Mouse (Mus musculus) brain, embryonic 14.5 days (tissue): ENCODE measurements around the gene Rhod.

ENCODE experiments used
- CTCF ChIP-seq: fragments of 200-500 bp; IDR thresholded peaks from 2 replicates; pipeline ENCODE4 v1.5.1; 2012; ENCODE audit warnings: inconsistent platforms, mild to moderate bottlenecking, moderate library complexity, borderline replicate concordance; ENCODE audit not compliant: insufficient read depth, insufficient read length; ENCODE audit errors: extremely low read depth
- POLR2A ChIP-seq: fragments of 200-500 bp; IDR thresholded peaks from 2 replicates; pipeline ENCODE4 v1.6.1; 2012; ENCODE audit warnings: mild to moderate bottlenecking, inconsistent platforms, borderline replicate concordance; ENCODE audit not compliant: poor library complexity, insufficient read depth, insufficient read length, severe bottlenecking; ENCODE audit errors: extremely low read depth

GRCm38 (mm10) chr19:4422581-4422980, 16.7 kb downstream of the Rhod start:
- TF ChIP-seq CTCF: no peak
- no peak for TF ChIP-seq POLR2A
